Mouse (Mus musculus): Measurements from ENCODE around the gene Fbxo8. TPM values are rescaled to one million over a fixed set of nuclear protein-coding genes. Genes with fewer than 3 reads are reported as not detected.
A peak's percentile ranks its signal among the peaks of the same experiment; 100 is the strongest.

Fbxo8 gene
- polyA plus RNA-seq, 1 experiment from 2014 or later = 43.3 TPM

DNA sequence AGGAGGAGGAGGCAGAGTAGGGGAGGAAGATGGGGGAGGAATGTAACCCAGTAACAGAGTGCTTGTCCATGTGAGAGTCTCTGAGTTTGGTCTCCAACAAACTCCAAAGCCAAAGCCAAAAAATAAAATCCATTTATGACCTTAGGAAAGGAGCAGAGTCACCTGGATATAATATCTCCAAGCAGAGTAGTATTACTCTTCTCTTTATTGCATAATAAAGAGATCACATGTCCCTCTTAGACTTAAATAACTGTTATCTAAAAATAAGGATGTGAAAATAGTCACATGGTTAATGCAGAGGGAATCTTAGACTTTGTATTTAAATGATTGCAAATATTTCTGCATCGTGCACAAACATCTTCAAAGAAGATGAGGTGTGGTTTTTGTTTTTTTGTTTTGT is 63.3 kb downstream of the Fbxo8 start:
- no peak overlapping the region for H3K4me2 ChIP-seq
- H3K4me3 ChIP-seq (replicated peaks) = no peak overlapping the region
- H3K36me3 ChIP-seq = no peaks in the 10 kb centered on the region
- no peaks in the 10 kb centered on the region for H3K9me3 ChIP-seq (replicated peaks)
- H3K27me3 ChIP-seq (replicated peaks) = 0 out of 2 replicates have a peak, but pooled peaks cover 3% of the 10 kb centered on the region
- 95% methylated on average over 1 of the region's 1 CpGs for WGBS
- H3K4me1 ChIP-seq = 0 out of 2 replicates have a peak, but pooled peaks cover 2% of the 10 kb centered on the region
- no peak overlapping the region for H3K9ac ChIP-seq (replicated peaks)
- no peak overlapping the region for H3K27ac ChIP-seq (replicated peaks)
- no peak for ATAC-seq (ENCODE audit: low FRiP score)

DNA sequence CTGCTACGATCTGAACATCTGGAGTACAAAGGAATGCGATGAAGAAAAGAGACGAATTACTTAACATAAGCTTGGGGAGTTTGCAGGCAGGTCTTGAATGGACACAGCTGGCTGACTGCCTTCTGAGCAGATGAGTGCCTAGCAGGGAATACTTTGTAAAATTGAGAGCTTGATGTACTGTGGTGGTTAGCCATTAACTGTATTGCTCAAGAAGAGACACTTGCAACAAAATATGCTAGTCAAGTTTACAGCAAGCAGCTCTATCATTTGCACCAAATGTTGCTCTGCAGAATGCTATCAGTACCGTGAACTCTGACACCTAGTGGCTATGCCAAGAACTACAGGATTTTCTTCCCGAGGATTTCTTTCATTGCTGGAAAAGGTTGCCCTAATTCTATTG is 64.1 kb downstream of the Fbxo8 start:
- 15% methylated on average over 5 of the region's 5 CpGs for WGBS

DNA sequence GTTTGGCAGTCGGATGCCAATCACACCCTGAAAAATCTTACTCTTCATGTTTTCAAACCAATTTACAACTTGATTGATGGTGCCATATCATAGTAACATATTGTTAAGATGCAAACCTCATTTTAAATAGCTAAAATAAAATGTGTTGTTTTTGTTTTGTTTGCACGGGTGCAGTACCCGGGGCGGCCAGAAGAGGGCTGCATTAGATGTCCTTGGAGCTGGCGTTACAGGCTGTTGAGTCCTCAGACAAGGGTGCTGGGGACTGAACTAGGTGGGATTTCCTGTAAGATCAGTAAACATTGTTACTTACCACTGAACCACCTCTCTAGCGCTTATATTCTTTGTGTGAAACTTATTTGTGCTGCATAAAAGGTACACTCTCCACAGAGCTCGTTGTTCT is 65.4 kb downstream of the Fbxo8 start:
- H3K9me3 ChIP-seq (replicated peaks) = no peaks in the 10 kb centered on the region
- WGBS = 34% methylated on average over 7 of the region's 7 CpGs
- H3K4me2 ChIP-seq = no peak overlapping the region
- H3K4me3 ChIP-seq (replicated peaks) = no peak overlapping the region
- no peaks in the 10 kb centered on the region for H3K36me3 ChIP-seq
- peaks cover 15% of the 10 kb centered on the region for H3K4me1 ChIP-seq
- H3K9ac ChIP-seq (replicated peaks) = no peak overlapping the region
- peaks cover 17% of the 10 kb centered on the region for H3K27me3 ChIP-seq (replicated peaks)
- no peak overlapping the region for H3K27ac ChIP-seq (replicated peaks)
- no peak for ATAC-seq (ENCODE audit: low FRiP score)

More for the DNA sequence above, 64.1 kb downstream of the Fbxo8 start:
- no peak overlapping the region for H3K27ac ChIP-seq (replicated peaks)
- H3K4me1 ChIP-seq = peaks cover 9% of the 10 kb centered on the region
- no peaks in the 10 kb centered on the region for H3K9me3 ChIP-seq (replicated peaks)
- H3K9ac ChIP-seq (replicated peaks) = no peak overlapping the region
- H3K36me3 ChIP-seq = no peaks in the 10 kb centered on the region
- no peak overlapping the region for H3K4me3 ChIP-seq (replicated peaks)
- peak; percentile 64 for ATAC-seq (ENCODE audit: low FRiP score)
- peaks cover 6% of the 10 kb centered on the region for H3K27me3 ChIP-seq (replicated peaks)
- no peak overlapping the region for H3K4me2 ChIP-seq

DNA sequence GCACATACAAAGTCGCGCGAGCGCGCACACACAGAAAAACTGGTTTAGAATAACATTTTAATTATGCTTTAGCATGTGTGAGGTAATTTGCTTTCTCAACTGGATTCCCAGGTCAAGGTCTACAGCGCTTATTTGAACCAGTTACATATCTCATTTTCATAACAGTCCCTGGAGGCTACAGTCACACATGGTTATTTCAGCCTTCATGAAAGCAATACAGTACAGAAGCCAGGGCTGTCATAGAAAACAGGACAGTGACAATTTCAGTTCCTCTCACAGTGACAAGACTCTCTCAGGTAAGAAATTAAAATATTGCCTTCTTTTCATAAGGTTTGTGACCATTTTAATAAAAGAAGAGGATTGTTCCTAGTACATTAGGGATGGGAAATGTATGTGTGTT is 66.4 kb downstream of the Fbxo8 start:
- no peak for ATAC-seq (ENCODE audit: low FRiP score)
- no peaks in the 10 kb centered on the region for H3K9me3 ChIP-seq (replicated peaks)
- H3K4me2 ChIP-seq = no peak overlapping the region
- H3K27me3 ChIP-seq (replicated peaks) = peaks cover 20% of the 10 kb centered on the region
- no peak overlapping the region for H3K4me3 ChIP-seq (replicated peaks)
- 89% methylated on average over 6 of the region's 6 CpGs for WGBS
- H3K27ac ChIP-seq (replicated peaks) = no peak overlapping the region
- no peaks in the 10 kb centered on the region for H3K36me3 ChIP-seq
- no peak overlapping the region for H3K9ac ChIP-seq (replicated peaks)
- peaks cover 15% of the 10 kb centered on the region for H3K4me1 ChIP-seq

DNA sequence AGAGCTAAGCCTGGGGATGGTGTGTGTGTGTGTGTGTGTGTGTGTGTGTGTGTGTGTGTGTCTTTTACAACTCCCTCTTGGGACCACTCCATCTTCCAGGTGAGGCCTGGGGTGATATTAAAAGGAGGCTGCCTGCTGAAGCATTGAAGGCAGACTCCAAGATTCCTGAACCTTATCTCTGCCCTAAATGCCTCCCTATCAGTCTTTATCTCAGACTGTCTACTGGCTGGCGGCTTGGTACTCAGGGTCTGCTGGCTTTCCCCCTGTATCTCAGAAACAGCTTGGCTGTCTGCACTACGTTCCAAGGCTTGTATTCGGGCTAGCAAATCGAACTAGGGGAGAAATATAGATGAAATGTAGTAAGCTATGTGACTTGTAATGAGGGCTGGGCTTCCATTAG is 68.2 kb downstream of the Fbxo8 start:
- Histone ChIP-seq H3K4me1 (peaks cover 27% of the 10 kb centered on the region), H3K4me2 (0 out of 2 replicates have a peak overlapping the region, but pooled peaks have one; percentile 20), H3K27ac (replicated peaks) (no peak overlapping the region), H3K36me3 (no peaks in the 10 kb centered on the region), H3K9ac (replicated peaks) (no peak overlapping the region), H3K4me3 (replicated peaks) (no peak overlapping the region), H3K27me3 (replicated peaks) (peaks cover 32% of the 10 kb centered on the region), H3K9me3 (replicated peaks) (no peaks in the 10 kb centered on the region)
- WGBS = 37% methylated on average over 4 of the region's 4 CpGs
- no peak for ATAC-seq (ENCODE audit: low FRiP score)

DNA sequence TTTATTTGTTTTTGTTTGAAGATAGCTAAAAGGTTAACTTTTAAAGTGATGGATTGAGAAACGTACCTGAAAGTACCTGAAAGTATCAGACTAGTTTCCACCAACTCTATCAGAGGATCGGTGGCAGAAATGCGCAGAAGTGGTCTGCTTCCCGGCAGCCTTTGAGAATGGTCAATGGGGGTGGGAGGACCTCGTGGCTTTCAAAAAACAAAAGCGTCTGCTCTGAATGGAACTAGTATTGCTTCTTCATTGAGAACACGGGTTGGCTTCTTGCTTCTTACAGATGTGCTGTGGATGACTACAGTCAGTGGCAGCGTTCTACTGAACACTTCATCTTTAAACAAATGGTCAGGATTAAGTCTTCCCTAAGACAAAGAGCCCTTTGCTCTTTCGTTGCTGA is 68.7 kb downstream of the Fbxo8 start:
- Histone ChIP-seq H3K4me2 (peak overlapping the region; percentile 20; the same call in 1 of the 2 replicates), H3K9ac (replicated peaks) (no peak overlapping the region), H3K36me3 (no peaks in the 10 kb centered on the region), H3K4me3 (replicated peaks) (no peak overlapping the region), H3K9me3 (replicated peaks) (no peaks in the 10 kb centered on the region), H3K27me3 (replicated peaks) (peaks cover 35% of the 10 kb centered on the region), H3K4me1 (peaks cover 27% of the 10 kb centered on the region), H3K27ac (replicated peaks) (no peak overlapping the region)
- 11% methylated on average over 9 of the region's 9 CpGs for WGBS
- no peak for ATAC-seq (ENCODE audit: low FRiP score)

DNA sequence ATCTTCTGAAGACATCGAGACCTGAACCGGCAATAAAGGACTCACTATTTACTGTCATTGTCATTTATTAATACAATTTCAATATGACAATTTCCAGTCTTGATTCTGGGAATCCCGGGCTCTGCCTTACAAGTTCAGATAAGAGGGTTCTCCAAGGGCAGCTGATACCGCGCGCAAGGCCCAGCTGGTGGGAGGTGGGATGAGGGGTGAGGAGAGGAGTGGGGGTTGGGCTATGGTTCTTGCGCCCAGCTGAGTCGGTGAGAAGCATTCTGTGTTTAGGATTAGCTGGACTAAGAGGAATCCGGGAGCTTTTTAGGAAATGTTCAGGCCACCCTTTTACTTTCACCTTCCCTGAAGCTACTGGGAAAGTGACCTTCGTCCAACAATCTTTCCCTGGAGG is 69.8 kb downstream of the Fbxo8 start:
- H3K27me3 ChIP-seq (replicated peaks) = peaks cover 35% of the 10 kb centered on the region
- WGBS = 18% methylated on average over 10 of the region's 10 CpGs

DNA sequence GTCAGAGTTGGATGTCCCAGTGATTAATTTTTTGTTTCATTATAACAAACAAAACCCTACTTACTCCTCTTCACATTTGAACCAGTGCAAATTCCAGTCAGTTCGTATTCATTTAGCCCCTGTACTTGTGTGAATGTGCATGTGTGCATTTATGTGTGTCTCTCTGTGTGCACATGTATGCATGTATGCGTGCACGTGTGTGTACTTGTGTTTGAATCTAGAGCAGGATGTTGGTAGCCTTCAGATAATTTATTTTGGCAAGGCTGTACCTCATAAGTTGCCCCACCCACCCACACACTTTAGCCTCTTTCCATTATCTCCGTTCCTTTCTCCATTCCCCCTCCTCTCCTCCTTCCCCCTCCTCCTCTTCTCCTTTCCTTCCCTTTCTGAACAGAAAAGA is 70.2 kb downstream of the Fbxo8 start:
- Histone ChIP-seq H3K27me3 (replicated peaks) (peaks cover 35% of the 10 kb centered on the region), H3K4me3 (replicated peaks) (no peak overlapping the region), H3K36me3 (no peaks in the 10 kb centered on the region), H3K27ac (replicated peaks) (no peak overlapping the region), H3K4me2 (no peak overlapping the region), H3K4me1 (peaks cover 25% of the 10 kb centered on the region), H3K9ac (replicated peaks) (no peak overlapping the region), H3K9me3 (replicated peaks) (no peaks in the 10 kb centered on the region)
- no peak for ATAC-seq (ENCODE audit: low FRiP score)
- WGBS = 27% methylated on average over 4 of the region's 4 CpGs

More for the DNA sequence above, 69.8 kb downstream of the Fbxo8 start:
- Histone ChIP-seq H3K9ac (replicated peaks) (no peak overlapping the region), H3K27ac (replicated peaks) (no peak overlapping the region), H3K4me3 (replicated peaks) (no peak overlapping the region), H3K9me3 (replicated peaks) (no peaks in the 10 kb centered on the region), H3K4me2 (no peak overlapping the region; the same call in 1 of the 2 replicates), H3K4me1 (peaks cover 25% of the 10 kb centered on the region), H3K36me3 (no peaks in the 10 kb centered on the region)
- ATAC-seq (ENCODE audit: low FRiP score) = no peak

DNA sequence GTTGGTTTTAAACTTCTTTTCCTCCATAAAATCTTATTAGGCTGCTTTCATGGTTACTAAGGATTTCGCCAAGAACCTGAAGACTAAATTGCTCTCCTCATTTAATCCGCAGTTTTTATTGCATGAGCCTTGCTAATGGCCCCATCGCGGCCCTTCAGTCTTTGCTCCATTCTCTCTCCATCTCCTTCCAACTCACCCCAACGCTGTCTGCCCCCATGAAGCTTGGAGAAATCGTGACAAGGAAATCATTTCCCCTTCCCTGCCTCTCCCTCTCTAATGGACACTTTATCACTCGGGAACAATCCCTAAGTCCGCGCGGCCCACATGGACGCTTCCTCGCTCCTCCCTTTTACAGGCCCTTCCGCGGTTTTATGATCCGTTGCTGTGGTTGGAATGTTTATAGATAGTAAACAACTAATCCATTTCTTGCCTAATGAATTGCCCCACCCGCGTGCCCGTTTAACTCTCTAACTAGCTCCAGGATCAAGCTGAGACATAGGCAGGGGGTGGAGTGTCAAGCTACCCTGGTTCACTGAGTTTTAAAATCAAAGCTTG is 71.7 kb downstream of the Fbxo8 start:
- Histone ChIP-seq H3K27me3 (replicated peaks) (peaks cover 35% of the 10 kb centered on the region), H3K27ac (replicated peaks) (no peak overlapping the region), H3K4me2 (peak overlapping the region; percentile 52), H3K9me3 (replicated peaks) (no peaks in the 10 kb centered on the region), H3K4me1 (peaks cover 25% of the 10 kb centered on the region), H3K4me3 (replicated peaks) (peak overlapping the region; percentile 21), H3K9ac (replicated peaks) (no peak overlapping the region), H3K36me3 (no peaks in the 10 kb centered on the region)
- peak; percentile 69 for ATAC-seq (ENCODE audit: low FRiP score)
- WGBS = 1% methylated on average over 18 of the region's 18 CpGs

DNA sequence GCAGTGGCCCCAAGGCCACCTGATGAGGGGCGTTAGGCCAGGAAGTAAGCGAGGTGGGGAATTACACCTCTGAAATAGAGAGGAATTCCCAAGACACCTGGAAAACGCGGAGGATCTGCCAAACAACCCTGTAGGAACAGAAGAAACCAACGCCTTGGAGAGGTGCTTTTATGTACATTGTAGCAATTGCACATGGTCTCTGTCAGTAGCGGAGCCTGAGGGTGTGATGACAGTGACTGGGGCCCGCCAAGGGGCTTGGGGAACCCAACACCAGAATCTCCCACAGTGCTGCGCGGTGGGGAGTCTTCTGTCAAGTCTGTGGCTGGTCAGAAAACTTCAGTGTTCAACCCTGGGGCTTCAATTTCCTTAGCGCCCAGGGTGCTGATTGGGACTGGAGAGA is 72.5 kb downstream of the Fbxo8 start:
- WGBS = 11% methylated on average over 10 of the region's 10 CpGs
- H3K9me3 ChIP-seq (replicated peaks) = no peaks in the 10 kb centered on the region
- H3K4me2 ChIP-seq = peak overlapping the region; percentile 52
- no peak for ATAC-seq (ENCODE audit: low FRiP score)
- H3K9ac ChIP-seq (replicated peaks) = no peak overlapping the region
- peaks cover 25% of the 10 kb centered on the region for H3K4me1 ChIP-seq
- no peak overlapping the region for H3K27ac ChIP-seq (replicated peaks)
- H3K27me3 ChIP-seq (replicated peaks) = peaks cover 35% of the 10 kb centered on the region
- no peaks in the 10 kb centered on the region for H3K36me3 ChIP-seq
- 0 out of 2 replicates have a peak overlapping the region, but pooled peaks have one; percentile 21 for H3K4me3 ChIP-seq (replicated peaks)

DNA sequence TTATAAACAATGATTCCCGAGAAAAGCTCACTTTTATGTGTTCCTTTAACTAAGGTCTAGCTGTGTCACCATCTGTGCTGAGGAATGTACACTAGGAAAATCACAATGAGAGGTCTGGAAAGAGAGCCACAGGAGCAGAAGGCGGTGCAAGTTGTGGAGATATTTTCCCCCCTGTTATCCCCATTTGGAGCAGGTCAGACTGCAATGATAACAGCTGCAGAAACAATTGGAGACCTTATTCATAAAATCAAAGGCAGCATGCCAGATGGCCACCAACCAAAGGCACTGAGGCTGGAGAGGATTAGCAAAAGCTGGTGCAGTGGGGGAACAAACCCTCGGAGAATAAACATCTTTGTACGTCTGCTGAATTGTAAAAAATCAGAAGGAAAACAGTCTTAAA is 78.3 kb downstream of the Fbxo8 start:
- Histone ChIP-seq H3K27me3 (replicated peaks) (0 out of 2 replicates have a peak, but pooled peaks cover 3% of the 10 kb centered on the region), H3K4me1 (peaks cover 3% of the 10 kb centered on the region; the same call in 1 of the 2 replicates), H3K4me2 (no peak overlapping the region), H3K4me3 (replicated peaks) (no peak overlapping the region), H3K27ac (replicated peaks) (no peak overlapping the region), H3K9ac (replicated peaks) (no peak overlapping the region), H3K9me3 (replicated peaks) (no peaks in the 10 kb centered on the region), H3K36me3 (no peaks in the 10 kb centered on the region)
- peak; percentile 47; the same call in 1 of the 2 replicates for ATAC-seq (ENCODE audit: low FRiP score)
- WGBS = 26% methylated on average over 4 of the region's 4 CpGs

DNA sequence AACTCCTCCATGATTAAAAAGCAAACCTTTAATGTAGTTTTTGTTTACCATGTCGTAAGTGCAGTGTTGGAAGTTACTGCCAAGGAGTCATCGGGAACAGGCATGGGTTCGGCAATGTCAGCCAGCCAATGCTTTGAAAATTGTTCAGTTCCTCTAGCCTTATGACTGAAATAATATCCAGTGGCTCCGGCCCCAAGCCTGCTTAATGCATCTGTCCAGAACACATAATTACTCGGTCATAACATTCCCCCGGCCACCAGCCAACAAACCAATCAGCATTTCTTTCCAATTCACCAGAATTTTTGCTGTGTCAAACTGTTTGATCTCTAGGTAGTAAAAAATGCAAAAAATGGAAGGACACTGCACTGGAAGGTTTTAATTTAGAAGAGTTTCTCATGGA is 88.4 kb downstream of the Fbxo8 start:
- Histone ChIP-seq H3K9ac (replicated peaks) (no peak overlapping the region), H3K27me3 (replicated peaks) (no peaks in the 10 kb centered on the region), H3K4me2 (no peak overlapping the region), H3K36me3 (no peaks in the 10 kb centered on the region), H3K4me3 (replicated peaks) (no peak overlapping the region), H3K4me1 (no peaks in the 10 kb centered on the region), H3K9me3 (replicated peaks) (no peaks in the 10 kb centered on the region), H3K27ac (replicated peaks) (no peak overlapping the region)
- no peak for ATAC-seq (ENCODE audit: low FRiP score)
- 81% methylated on average over 6 of the region's 6 CpGs for WGBS
